Mouse (Mus musculus): ENCODE measurements around the gene Olfr498. TPM values are rescaled to one million over a fixed set of nuclear protein-coding genes. Genes with fewer than 3 reads are reported as not detected.

The Olfr498 gene
- not detected in 2 replicates for polyA plus RNA-seq (2014; fragmentation: Nextera tagmentation; extraction: Ambion mirVana)

DNA sequence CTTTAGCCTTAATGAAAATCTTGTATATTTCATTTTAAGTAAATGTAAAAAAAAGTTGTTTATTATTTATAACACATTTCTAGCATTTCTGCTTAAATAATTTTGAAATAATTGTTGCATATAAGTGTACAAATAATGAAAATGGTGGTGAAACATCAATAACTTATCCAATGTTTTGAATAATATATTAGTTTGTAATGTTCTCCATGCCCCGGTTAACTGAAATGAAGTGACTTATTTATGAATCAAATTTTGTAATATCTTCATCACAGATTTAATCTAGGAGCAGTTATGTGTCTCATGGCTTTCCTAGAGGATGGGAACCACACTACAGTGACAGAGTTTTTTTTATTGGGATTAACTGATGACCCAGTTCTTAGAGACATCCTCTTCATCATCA is at the start of gene Olfr498:
Gene Olfr498, plus strand, starts transcription at position 301 of the 400 bp plus-strand sequence.
- Histone ChIP-seq H3K4me1 (replicated peaks; ENCODE audit: control insufficient read depth, insufficient read depth, low read length) (no peaks in the 10 kb centered on the region), H3K27ac (ENCODE audit: low read depth, low read length) (no peak within 1 kb of the TSS), H3K27me3 (ENCODE audit: control insufficient read depth, insufficient read depth, low read length) (no peaks in the 10 kb centered on the region), H3K36me3 (ENCODE audit: control insufficient read depth, insufficient read depth, low read length) (no peaks in the 10 kb centered on the region), H3K4me3 (ENCODE audit: low read depth, low read length) (no peak within 1 kb of the TSS), H3K9me3 (ENCODE audit: control insufficient read depth, low read length) (no peaks in the 10 kb centered on the region), H3K9ac (ENCODE audit: low read length) (no peak within 1 kb of the TSS), H3K4me2 (ENCODE audit: low read depth, low read length, severe bottlenecking) (no peak within 1 kb of the TSS)
- no peak for ATAC-seq (replicated peaks; ENCODE audit: low FRiP score)
- DNase-seq (ENCODE audit: low spot score), result no peak
- WGBS, result 98% methylated on average over 1 of the region's 1 CpGs

DNA sequence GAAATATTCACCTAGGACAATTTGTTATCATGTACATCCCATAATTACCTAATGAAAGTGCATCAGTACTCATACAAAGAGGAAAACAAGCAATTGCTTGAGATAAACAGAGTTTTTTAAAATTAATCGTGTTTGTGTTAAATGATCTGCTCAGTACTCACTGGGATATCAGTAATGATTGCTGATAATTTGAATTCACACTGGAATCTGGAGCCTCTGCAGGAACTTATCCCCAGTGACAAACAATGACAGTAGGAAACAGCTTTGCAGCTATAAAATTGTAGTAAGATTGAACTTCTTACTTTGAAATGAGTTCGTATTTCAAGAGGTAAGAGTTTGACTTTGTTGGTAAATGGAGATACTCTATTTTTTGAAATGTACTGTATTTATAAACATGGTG is 45.0 kb upstream of the Olfr498 start, which contains the start of gene Olfr497:
Gene Olfr497, plus strand, starts transcription at position 301 of the 400 bp plus-strand sequence.
- Histone ChIP-seq H3K9me3 (ENCODE audit: control insufficient read depth, low read length) (no peaks in the 10 kb centered on the region), H3K4me2 (ENCODE audit: low read depth, low read length, severe bottlenecking) (no peak within 1 kb of the TSS), H3K36me3 (ENCODE audit: control insufficient read depth, insufficient read depth, low read length) (no peaks in the 10 kb centered on the region), H3K4me1 (replicated peaks; ENCODE audit: control insufficient read depth, insufficient read depth, low read length) (no peaks in the 10 kb centered on the region), H3K27me3 (ENCODE audit: control insufficient read depth, insufficient read depth, low read length) (no peaks in the 10 kb centered on the region), H3K4me3 (ENCODE audit: low read depth, low read length) (no peak within 1 kb of the TSS), H3K27ac (ENCODE audit: low read depth, low read length) (no peak within 1 kb of the TSS), H3K9ac (ENCODE audit: low read length) (no peak within 1 kb of the TSS)
- ATAC-seq (replicated peaks; ENCODE audit: low FRiP score) (no peak), DNase-seq (ENCODE audit: low spot score) (no peak)
- 76% methylated on average over 2 of the region's 2 CpGs for whole genome bisulfite sequencing

Other genes with a start within 250 kb of the Olfr498 start
- not detected in 2 replicates for gene Olfr488, start 207.0 kb upstream of the Olfr498 start, polyA plus RNA-seq (2014; fragmentation: Nextera tagmentation; extraction: Ambion mirVana)
- not detected in 2 replicates for gene Olfr490, start 176.4 kb upstream of the Olfr498 start, polyA plus RNA-seq (2014; fragmentation: Nextera tagmentation; extraction: Ambion mirVana)
- gene Olfr491, start 151.9 kb upstream of the Olfr498 start, polyA plus RNA-seq (2014; fragmentation: Nextera tagmentation; extraction: Ambion mirVana), result not detected in 2 replicates
- not detected in 2 replicates for gene Olfr492, start 141.7 kb upstream of the Olfr498 start, polyA plus RNA-seq (2014; fragmentation: Nextera tagmentation; extraction: Ambion mirVana)
- gene Olfr493, start 118.3 kb upstream of the Olfr498 start, polyA plus RNA-seq (2014; fragmentation: Nextera tagmentation; extraction: Ambion mirVana), result not detected in 2 replicates
- gene Olfr494, start 100.0 kb upstream of the Olfr498 start, polyA plus RNA-seq (2014; fragmentation: Nextera tagmentation; extraction: Ambion mirVana), result not detected in 2 replicates
- not detected in 2 replicates for gene Olfr495, start 72.2 kb upstream of the Olfr498 start, polyA plus RNA-seq (2014; fragmentation: Nextera tagmentation; extraction: Ambion mirVana)
- not detected in 2 replicates for gene Olfr497, start 44.9 kb upstream of the Olfr498 start, polyA plus RNA-seq (2014; fragmentation: Nextera tagmentation; extraction: Ambion mirVana)
- not detected in 2 replicates for gene Olfr502, start 59.7 kb downstream of the Olfr498 start, polyA plus RNA-seq (2014; fragmentation: Nextera tagmentation; extraction: Ambion mirVana)
- not detected in 2 replicates for gene Olfr503, start 79.2 kb downstream of the Olfr498 start, polyA plus RNA-seq (2014; fragmentation: Nextera tagmentation; extraction: Ambion mirVana)
- gene Olfr504, start 100.5 kb downstream of the Olfr498 start, polyA plus RNA-seq (2014; fragmentation: Nextera tagmentation; extraction: Ambion mirVana), result not detected in 2 replicates
- gene Olfr506, start 145.5 kb downstream of the Olfr498 start, polyA plus RNA-seq (2014; fragmentation: Nextera tagmentation; extraction: Ambion mirVana), result 0.05 TPM in 1 of 2 replicates, not detected in the other
- gene Olfr507, start 156.5 kb downstream of the Olfr498 start, polyA plus RNA-seq (2014; fragmentation: Nextera tagmentation; extraction: Ambion mirVana), result not detected in 2 replicates
- not detected in 2 replicates for gene Olfr508, start 164.7 kb downstream of the Olfr498 start, polyA plus RNA-seq (2014; fragmentation: Nextera tagmentation; extraction: Ambion mirVana)
- not detected in 2 replicates for gene Olfr509, start 186.6 kb downstream of the Olfr498 start, polyA plus RNA-seq (2014; fragmentation: Nextera tagmentation; extraction: Ambion mirVana)
- gene Olfr510, start 201.1 kb downstream of the Olfr498 start, polyA plus RNA-seq (2014; fragmentation: Nextera tagmentation; extraction: Ambion mirVana), result not detected in 2 replicates
- not detected in 2 replicates for gene Olfr512, start 248.0 kb downstream of the Olfr498 start, polyA plus RNA-seq (2014; fragmentation: Nextera tagmentation; extraction: Ambion mirVana)

Data from forebrain, embryonic 11.5 days (tissue).